Mouse (Mus musculus) stomach, embryonic 14.5 days (tissue): ENCODE data around the gene Eef1g. TPM values are rescaled to one million over a fixed set of nuclear protein-coding genes. Genes with fewer than 3 reads are reported as not detected.

Source experiments
- ATAC-seq: fragments of 200-750 bp; cut with Nextera tagmentation; 2 replicates; pipeline ENCODE4 v1.8.0; 2017; ENCODE audit warnings: low read depth, moderate TSS enrichment; ENCODE audit not compliant: insufficient number of reproducible peaks, insufficient read depth, low FRiP score
- H3K27ac ChIP-seq: fragments of 300-500 bp; sonication (generic); 2 replicates; pipeline ENCODE4 v1.5.1; 2014; ENCODE audit warnings: mild to moderate bottlenecking, low read length, moderate library complexity, mixed read lengths
- H3K27me3 ChIP-seq: fragments of 300-500 bp; sonication (generic); 2 replicates; pipeline ENCODE4 v1.6.1; 2014; ENCODE audit warnings: low read length, control low read depth, mixed read lengths; ENCODE audit not compliant: control insufficient read depth, insufficient read depth
- H3K36me3 ChIP-seq: fragments of 300-500 bp; sonication (generic); 2 replicates; pipeline ENCODE4 v1.6.1; 2014; ENCODE audit warnings: mild to moderate bottlenecking, control low read depth, low read length, moderate library complexity, mixed read lengths; ENCODE audit not compliant: control insufficient read depth, insufficient read depth
- H3K4me1 ChIP-seq: fragments of 300-500 bp; sonication (generic); 2 replicates; pipeline ENCODE4 v1.6.1; 2014; ENCODE audit warnings: low read length, control low read depth, mixed read lengths; ENCODE audit not compliant: control insufficient read depth, insufficient read depth
- H3K4me2 ChIP-seq: fragments of 300-500 bp; sonication (generic); replicated peaks from 2 replicates; pipeline ENCODE4 v1.6.1; 2014; ENCODE audit warnings: low read depth, low read length, control low read depth
- H3K4me3 ChIP-seq: fragments of 300-500 bp; sonication (generic); 2 replicates; pipeline ENCODE4 v1.5.1; 2014; ENCODE audit warnings: low read depth, low read length, control low read depth
- H3K9ac ChIP-seq: fragments of 300-500 bp; sonication (generic); replicated peaks from 2 replicates; pipeline ENCODE4 v1.6.1; 2014; ENCODE audit warnings: low read depth, mild to moderate bottlenecking, control low read depth, low read length, moderate library complexity, mixed read lengths
- H3K9me3 ChIP-seq: fragments of 300-500 bp; sonication (generic); 2 replicates; pipeline ENCODE4 v1.6.1; 2016; ENCODE audit warnings: low read depth, low read length, control low read depth; ENCODE audit not compliant: control insufficient read depth
- WGBS: fragments of 180-500 bp; shearing (Covaris S2); extraction: QIAGEN DNeasy Blood & Tissue Kit; methylation state at CpG from one replicate; pipeline ENCODE4 v1.1.7; 2014; 5-methylcytosine and 5-hydroxymethylcytosine counted together
- polyA plus RNA-seq: library from polyadenylated mRNA; unstranded; fragments of >200 nt; fragmentation: Nextera tagmentation; extraction: Ambion mirVana; gene quantifications from 2 replicates; pipeline ENCODE4 v1.2.1, GENCODE M21; 2014

Gene Eef1g
- polyA plus RNA-seq, 1 experiment from 2014 or later, result 469 TPM

GRCm38 (mm10) chr19:8990432-8991102 is 23.7 kb downstream of the Eef1g start:
- H3K27me3 ChIP-seq, result no peaks in the 10 kb centered on the region
- no peaks in the 10 kb centered on the region for H3K36me3 ChIP-seq
- H3K4me3 ChIP-seq, result peak overlapping the region; percentile 85
- peaks cover 59% of the 10 kb centered on the region for H3K4me1 ChIP-seq
- no peaks in the 10 kb centered on the region for H3K9me3 ChIP-seq
- H3K27ac ChIP-seq, result peak overlapping the region; percentile 97
- ATAC-seq, result peak; percentile 62
- H3K4me2 ChIP-seq, result peak overlapping the region; percentile 68
- 10% methylated on average over 15 of the region's 15 CpGs for WGBS
- H3K9ac ChIP-seq, result peak overlapping the region; percentile 81

GRCm38 (mm10) chr19:8991245-8991870 is 24.5 kb downstream of the Eef1g start:
- Histone ChIP-seq H3K27ac (peak overlapping the region; percentile 97), H3K4me2 (peak overlapping the region; percentile 68), H3K4me1 (peaks cover 56% of the 10 kb centered on the region), H3K9me3 (no peaks in the 10 kb centered on the region), H3K9ac (no peak overlapping the region), H3K4me3 (peak overlapping the region; percentile 85), H3K36me3 (no peaks in the 10 kb centered on the region), H3K27me3 (no peaks in the 10 kb centered on the region)
- 52% methylated on average over 4 of the region's 4 CpGs for WGBS
- no peak for ATAC-seq

- H3K4me2 ChIP-seq, result peak overlapping the region; percentile 68
- peak overlapping the region; percentile 97 for H3K27ac ChIP-seq
- peak overlapping the region; percentile 85 for H3K4me3 ChIP-seq
- ATAC-seq, result no peak
- no peak overlapping the region for H3K9ac ChIP-seq
- no peaks in the 10 kb centered on the region for H3K27me3 ChIP-seq
- H3K36me3 ChIP-seq, result no peaks in the 10 kb centered on the region
- 65% methylated on average over 13 of the region's 13 CpGs for WGBS
- H3K4me1 ChIP-seq, result peaks cover 58% of the 10 kb centered on the region
- H3K9me3 ChIP-seq, result no peaks in the 10 kb centered on the region
Measured at GRCm38 (mm10) chr19:8991871-8992735, 25.3 kb downstream of the Eef1g start.

- Histone ChIP-seq H3K9me3 (no peaks in the 10 kb centered on the region), H3K9ac (no peak overlapping the region), H3K4me2 (peak overlapping the region; percentile 68), H3K4me1 (peaks cover 60% of the 10 kb centered on the region), H3K27me3 (no peaks in the 10 kb centered on the region), H3K27ac (peak overlapping the region; percentile 97), H3K4me3 (no peak overlapping the region), H3K36me3 (no peaks in the 10 kb centered on the region)
- 0 out of 2 replicates have a peak, but pooled peaks have one; percentile 7 for ATAC-seq
- 37% methylated on average over 12 of the region's 12 CpGs for WGBS
Measured at GRCm38 (mm10) chr19:8992769-8993624, 26.2 kb downstream of the Eef1g start.

GRCm38 (mm10) chr19:8993625-8993912 is 26.7 kb downstream of the Eef1g start:
- Histone ChIP-seq H3K4me2 (no peak overlapping the region), H3K9ac (no peak overlapping the region), H3K27me3 (no peaks in the 10 kb centered on the region), H3K4me3 (no peak overlapping the region), H3K9me3 (no peaks in the 10 kb centered on the region), H3K27ac (no peak overlapping the region), H3K36me3 (no peaks in the 10 kb centered on the region), H3K4me1 (peaks cover 56% of the 10 kb centered on the region)
- ATAC-seq, result no peak
- 70% methylated on average over 2 of the region's 2 CpGs for WGBS

- peaks cover 59% of the 10 kb centered on the region for H3K4me1 ChIP-seq
- WGBS, result 72% methylated on average over 10 of the region's 10 CpGs
- H3K4me3 ChIP-seq, result no peak overlapping the region
- peaks cover 3% of the 10 kb centered on the region; the same call in 1 of the 2 replicates for H3K36me3 ChIP-seq
- no peak for ATAC-seq
- H3K27me3 ChIP-seq, result no peaks in the 10 kb centered on the region
- H3K27ac ChIP-seq, result no peak overlapping the region
- H3K9me3 ChIP-seq, result no peaks in the 10 kb centered on the region
- H3K4me2 ChIP-seq, result no peak overlapping the region
- no peak overlapping the region for H3K9ac ChIP-seq
Measured at GRCm38 (mm10) chr19:8994813-8995607, 28.2 kb downstream of the Eef1g start.

GRCm38 (mm10) chr19:8996601-8997000 is 29.8 kb downstream of the Eef1g start:
- Histone ChIP-seq H3K4me2 (no peak overlapping the region), H3K4me3 (no peak overlapping the region), H3K9me3 (no peaks in the 10 kb centered on the region), H3K9ac (no peak overlapping the region), H3K27me3 (no peaks in the 10 kb centered on the region), H3K4me1 (peaks cover 49% of the 10 kb centered on the region), H3K27ac (peak overlapping the region; percentile 66; the same call in 1 of the 2 replicates), H3K36me3 (peaks cover 18% of the 10 kb centered on the region)
- no peak for ATAC-seq
- WGBS, result 96% methylated on average over 6 of the region's 6 CpGs
